Mouse (Mus musculus): ENCODE measurements around the gene Jade2. TPM values are rescaled to one million over a fixed set of nuclear protein-coding genes. Genes with fewer than 3 reads are reported as not detected.

Jade2 gene
- total and polyA plus RNA-seq, 3 experiments: 25.6 to 60.1 (median 58.2) TPM

GRCm38 (mm10) chr11:51857818-51858527 is 520 bp upstream of the Jade2 start:
- Histone ChIP-seq H3K9ac (ENCODE audit: insufficient read depth, low read depth) (peak overlapping the region; percentile 99), H3K9me3 (replicated peaks; ENCODE audit: low read length) (peaks cover 13% of the 10 kb centered on the region), H3K27ac (ENCODE audit: insufficient read depth, low read depth) (peak overlapping the region; percentile 61), H3K79me2 (replicated peaks; ENCODE audit: control insufficient read depth, extremely low read depth, insufficient read depth, poor library complexity, severe bottlenecking) (peaks cover 24% of the 10 kb centered on the region), H3K4me1 (ENCODE audit: control insufficient read depth in 1 of 2, insufficient read depth in 2 of 2) (peaks cover 5 to 26% of the 10 kb centered on the region in 2 experiments; a peak in 3 of 4 replicates), H3K36me3 (replicated peaks in 1 of 2; ENCODE audit: control insufficient read depth in 1 of 2, insufficient read depth in 1 of 2, low read length in 1 of 2) (peaks cover 0 to 4% of the 10 kb centered on the region in 2 experiments), H3K4me3 (replicated peaks in 1 of 3; ENCODE audit: low read depth in 2 of 3, low read length in 2 of 3, poor library complexity in 1 of 3) (peak overlapping the region; percentile 47 to 85 (median 84)), H3K4me2 (ENCODE audit: insufficient read depth, low read depth, poor library complexity, severe bottlenecking) (peak overlapping the region; percentile 76), H3K27me3 (replicated peaks) (no peaks in the 10 kb centered on the region)
- peak; percentile 85 for DNase-seq (ENCODE audit: extremely low read depth)
- dilution Hi-C loops (cut with MboI; ENCODE audit: extremely low pct_ligation_motif_present, extremely low pct_unique_long_range_greater_than_20kb, low sequenced_read_pairs): no loop called here
- in situ Hi-C loops (cut with MboI; ENCODE audit: low pct_ligation_motif_present, low pct_unique_long_range_greater_than_20kb, low sequenced_read_pairs): no loop called here
- TF ChIP-seq CHD1 (IDR thresholded peaks at IDR 0.05; ENCODE audit: low read depth, low read length): peak; percentile 67; the same call in 1 of the 2 replicates
- peak; percentile 16 for TF ChIP-seq HCFC1 (IDR thresholded peaks at IDR 0.05; ENCODE audit: low read depth, low read length)
- TF ChIP-seq BHLHE40 (IDR thresholded peaks at IDR 0.05; ENCODE audit: low read depth, low read length): peak; percentile 97
- TF ChIP-seq USF2 (conservative IDR thresholded peaks at IDR 0.05; ENCODE audit: low read depth, low read length): no peak
- no peak for TF ChIP-seq KAT2A (IDR thresholded peaks at IDR 0.05; ENCODE audit: insufficient replicate concordance, low read length)
- TF ChIP-seq ZKSCAN1 (IDR thresholded peaks at IDR 0.05; ENCODE audit: borderline replicate concordance, low read depth, low read length): no peak
- peak; percentile 91 for TF ChIP-seq UBTF (IDR thresholded peaks at IDR 0.05; ENCODE audit: low read depth, low read length)
- peak; percentile 75 for TF ChIP-seq MAX (IDR thresholded peaks at IDR 0.05; ENCODE audit: low read length)
- peak; percentile 20 for TF ChIP-seq EP300 (IDR thresholded peaks at IDR 0.05; ENCODE audit: low read length)
- no peak; the same call in none of the 2 replicates for TF ChIP-seq RAD21 (IDR thresholded peaks at IDR 0.05; ENCODE audit: low read depth, low read length)
- peak; percentile 52 for TF ChIP-seq POLR2A (IDR thresholded peaks at IDR 0.05; ENCODE audit: low read depth, low read length)
- TF ChIP-seq IRF4 (IDR thresholded peaks at IDR 0.05; ENCODE audit: low read depth, low read length): peak; percentile 58; the same call in 1 of the 2 replicates
- TF ChIP-seq NRF1 (IDR thresholded peaks at IDR 0.05; ENCODE audit: low read depth, low read length): peak; percentile 27
- TF ChIP-seq PAX5 (IDR thresholded peaks at IDR 0.05; ENCODE audit: low read length): no peak
- TF ChIP-seq ZC3H11A (IDR thresholded peaks at IDR 0.05; ENCODE audit: low read depth, low read length): no peak
- TF ChIP-seq RCOR1 (conservative IDR thresholded peaks at IDR 0.05; ENCODE audit: low read depth, low read length): peak; percentile 10; the same call in 1 of the 2 replicates
- TF ChIP-seq POLR2AphosphoS2 (IDR thresholded peaks at IDR 0.05; ENCODE audit: low read depth, low read length): peak; percentile 27; the same call in 1 of the 2 replicates
- TF ChIP-seq ZMIZ1 (IDR thresholded peaks at IDR 0.05; ENCODE audit: low read depth, low read length): peak; percentile 41
- TF ChIP-seq MXI1 (IDR thresholded peaks at IDR 0.05; ENCODE audit: low read depth, low read length): peak; percentile 82
- TF ChIP-seq MYC (IDR thresholded peaks at IDR 0.05; ENCODE audit: low read depth, low read length): no peak; the same call in 1 of the 2 replicates
- TF ChIP-seq SIN3A (IDR thresholded peaks at IDR 0.05; ENCODE audit: low read length): peak; percentile 28
- TF ChIP-seq GABPA (IDR thresholded peaks at IDR 0.05; ENCODE audit: insufficient replicate concordance, low read depth, low read length): no peak
- TF ChIP-seq SMC3 (IDR thresholded peaks at IDR 0.05; ENCODE audit: low read depth, low read length): peak; percentile 15
- peak; percentile 64 for TF ChIP-seq TCF12 (IDR thresholded peaks at IDR 0.05; ENCODE audit: low read depth, low read length)
- TF ChIP-seq NELFE (IDR thresholded peaks at IDR 0.05; ENCODE audit: low read depth, low read length): peak; percentile 38; the same call in 1 of the 2 replicates
- peak; percentile 53; the same call in 1 of the 2 replicates for TF ChIP-seq MEF2A (IDR thresholded peaks at IDR 0.05; ENCODE audit: borderline replicate concordance, low read depth, low read length)
- TF ChIP-seq TBP (conservative IDR thresholded peaks at IDR 0.05; ENCODE audit: low read depth, low read length): no peak
- peak; percentile 92 for TF ChIP-seq ZNF384 (IDR thresholded peaks at IDR 0.05; ENCODE audit: low read depth, low read length)
- TF ChIP-seq JUND (conservative IDR thresholded peaks at IDR 0.05; ENCODE audit: low read depth, low read length): no peak
- peak; percentile 89 for TF ChIP-seq CHD2 (IDR thresholded peaks at IDR 0.05; ENCODE audit: low read length)
- TF ChIP-seq JUN (IDR thresholded peaks at IDR 0.05; ENCODE audit: insufficient read depth, low read depth, low read length): no peak
- TF ChIP-seq CTCF (conservative IDR thresholded peaks at IDR 0.05 in 1 of 2, IDR thresholded peaks at IDR 0.05 in 1 of 2; ENCODE audit: low read depth in 2 of 2, low read length in 2 of 2): peak in 1 of 2 experiments; percentile 16; a peak in 1 of 4 replicates
- peak; percentile 63 for TF ChIP-seq ETS1 (conservative IDR thresholded peaks at IDR 0.05; ENCODE audit: low read depth, low read length)
- TF ChIP-seq E2F4 (IDR thresholded peaks at IDR 0.05; ENCODE audit: insufficient replicate concordance, low read depth, low read length): no peak
- peak; percentile 14; the same call in 1 of the 2 replicates for TF ChIP-seq MAZ (IDR thresholded peaks at IDR 0.05; ENCODE audit: low read depth, low read length)
